14 mouse cellular contexts compared by ENCODE assay signal in genomic region chr17:75237456-75237855, GRCm38 (mm10).
"Had no signal": no experiment of that assay in that cellular context is flagged by ENCODE, and none has a peak within 500 bp of the region (broad histone marks: within the 10 kb centered on the region; RNA-seq: fewer than 3 reads in every experiment).

No protein-coding gene starts in this region.

- H3K4me1 ChIP-seq: midbrain, embryonic 15.5 days had no signal

- H3K27ac ChIP-seq: limb, embryonic 13.5 days; liver, embryonic 14.5 days; midbrain, embryonic 15.5 days; stomach, postnatal 0 days had no signal

- H3K4me3 ChIP-seq: limb, embryonic 13.5 days; megakaryocyte, embryonic 14.5 days; midbrain, embryonic 15.5 days had no signal

- DNase-seq: kidney, adult 8-10 months; kidney, postnatal 25 days; layer of hippocampus, postnatal 36 days; left cerebral cortex, postnatal 4 days; lung, adult 18-20 months; lung, postnatal 36 days; right cerebral cortex, postnatal 14 days; thymus, postnatal 14 days had no signal

- ATAC-seq: intestine, postnatal 0 days; midbrain, embryonic 15.5 days had no signal

- H3K27me3 ChIP-seq: limb, embryonic 13.5 days; megakaryocyte, embryonic 14.5 days; midbrain, embryonic 15.5 days had no signal
